Mouse (Mus musculus): Measurements from ENCODE around the gene Olfr547. TPM values are rescaled to one million over a fixed set of nuclear protein-coding genes. Genes with fewer than 3 reads are reported as not detected.

The Olfr547 gene
- polyA plus RNA-seq, 1 experiment from 2014 or later: not detected

DNA sequence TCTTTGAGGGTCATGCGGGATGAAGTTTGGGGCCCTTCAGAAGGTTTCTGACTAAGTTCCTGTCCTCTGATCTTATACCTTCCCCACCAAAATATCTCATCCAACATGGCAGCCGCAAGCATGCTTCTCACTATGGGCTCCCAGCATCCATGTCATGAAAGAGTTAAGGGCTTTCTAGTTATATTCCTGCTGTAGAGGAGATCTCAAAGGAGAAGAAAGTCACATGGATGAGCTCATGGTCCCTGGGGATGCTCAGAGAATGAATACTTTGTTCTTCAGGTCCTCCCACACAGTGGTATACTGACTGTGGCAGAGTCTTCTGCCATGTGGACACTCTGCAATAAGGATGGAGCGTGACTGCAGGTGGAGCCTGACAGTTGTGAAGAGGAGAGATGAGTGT is 15.0 kb downstream of the Olfr547 start, which contains the start of gene Olfr549:
Gene Olfr549 (plus strand): TSS at position 301 of the 400 bp plus-strand sequence.
- Histone ChIP-seq H3K9me3 (ENCODE audit: control insufficient read depth, low read length) (no peaks in the 10 kb centered on the region), H3K27ac (no peak within 1 kb of the TSS), H3K36me3 (replicated peaks; ENCODE audit: control insufficient read depth, insufficient read depth) (no peaks in the 10 kb centered on the region), H3K4me3 (replicated peaks; ENCODE audit: low read length) (no peak within 1 kb of the TSS), H3K9ac (no peak within 1 kb of the TSS), H3K27me3 (ENCODE audit: control insufficient read depth, insufficient read depth, low read length) (no peaks in the 10 kb centered on the region), H3K4me2 (replicated peaks) (no peak within 1 kb of the TSS), H3K4me1 (replicated peaks; ENCODE audit: control insufficient read depth, insufficient read depth, low read length) (no peaks in the 10 kb centered on the region)
- 89% methylated on average over 3 of the region's 3 CpGs for WGBS
- ATAC-seq (ENCODE audit: low FRiP score) (no peak), DNase-seq (ENCODE audit: low spot score) (no peak)

DNA sequence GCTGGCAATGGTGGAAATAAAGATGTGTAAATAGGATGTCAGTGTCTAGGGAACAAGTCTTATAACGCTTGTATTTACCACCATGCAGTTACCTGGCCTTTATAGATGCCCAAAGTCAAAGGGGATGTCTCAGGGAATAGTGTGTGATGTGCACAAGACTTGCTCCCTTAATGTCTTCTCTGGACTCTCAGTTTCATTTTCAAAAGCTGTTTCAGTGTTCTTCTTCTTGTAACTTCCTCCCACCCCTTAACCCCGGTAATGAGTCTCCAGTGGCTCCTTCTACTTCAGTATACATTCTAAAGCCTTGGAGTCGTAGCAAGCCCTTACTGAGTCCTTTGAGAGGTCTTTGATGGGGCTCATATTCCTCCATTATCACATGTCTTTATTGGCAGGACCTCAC is 18.7 kb downstream of the Olfr547 start:
- no peaks in the 10 kb centered on the region for H3K9me3 ChIP-seq (ENCODE audit: control insufficient read depth, low read length)
- H3K36me3 ChIP-seq (replicated peaks; ENCODE audit: control insufficient read depth, insufficient read depth): no peaks in the 10 kb centered on the region
- DNase-seq (ENCODE audit: low spot score) (no peak), ATAC-seq (ENCODE audit: low FRiP score) (no peak)
- no peak overlapping the region for H3K4me2 ChIP-seq (replicated peaks)
- H3K4me3 ChIP-seq (replicated peaks; ENCODE audit: low read length): no peak overlapping the region
- H3K27me3 ChIP-seq (ENCODE audit: control insufficient read depth, insufficient read depth, low read length): no peaks in the 10 kb centered on the region
- H3K9ac ChIP-seq: no peak overlapping the region
- H3K27ac ChIP-seq: no peak overlapping the region
- H3K4me1 ChIP-seq (replicated peaks; ENCODE audit: control insufficient read depth, insufficient read depth, low read length): no peaks in the 10 kb centered on the region
- 89% methylated on average over 3 of the region's 3 CpGs for WGBS

DNA sequence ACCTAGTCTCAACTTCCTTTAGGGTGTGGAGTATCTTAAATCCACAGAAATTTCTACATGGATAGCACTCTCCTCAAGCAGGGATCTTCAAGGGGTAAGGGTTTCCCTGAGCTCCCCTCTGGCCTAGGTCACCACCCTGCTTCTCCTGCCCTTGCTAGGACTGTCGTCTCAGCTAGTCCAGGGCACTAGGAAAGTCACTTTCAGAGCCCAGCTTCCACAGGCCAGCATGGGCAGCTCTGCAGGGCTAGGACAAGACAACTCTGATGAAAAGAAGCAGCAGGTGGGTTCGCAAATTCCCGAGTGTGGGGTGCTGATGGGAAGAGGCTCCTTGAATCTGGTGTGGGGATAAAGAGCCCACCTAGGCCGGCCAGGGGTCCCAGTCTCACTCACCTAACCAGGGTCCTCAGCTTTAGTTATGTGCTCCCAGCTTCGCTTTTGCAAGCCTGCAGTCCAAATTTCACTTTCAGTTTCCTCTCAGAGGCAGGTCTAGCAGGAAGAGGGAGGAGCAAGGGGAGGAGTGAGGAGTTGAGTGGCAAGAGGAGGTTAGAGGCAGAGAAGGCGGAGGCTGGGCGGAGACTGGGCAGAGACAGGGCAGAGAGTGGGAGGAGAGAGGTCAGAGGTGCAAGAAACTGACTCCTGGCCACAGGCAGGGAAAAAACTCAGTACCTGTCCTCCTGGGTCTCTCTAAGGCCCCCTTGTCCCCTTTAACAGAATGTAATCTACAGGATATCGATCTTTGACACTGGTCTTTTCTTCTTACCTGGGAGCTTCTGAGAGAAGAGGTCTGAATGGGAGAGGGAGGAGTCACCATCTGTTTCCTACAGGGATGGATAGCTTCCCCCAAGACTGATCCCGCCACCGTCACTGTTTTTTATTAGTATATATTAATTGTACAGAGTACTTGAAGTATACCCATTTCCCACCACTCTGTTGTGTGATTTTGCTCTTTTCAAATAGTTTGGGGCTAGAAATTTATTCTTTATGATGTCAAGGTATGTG is 30.7 kb downstream of the Olfr547 start, which contains the start of gene Trim21:
Gene Trim21 (minus strand): TSS at position 488 of the 999 bp plus-strand sequence.
- H3K4me3 ChIP-seq (replicated peaks; ENCODE audit: low read length): peak within 1 kb of the TSS; percentile 24
- 23% methylated on average over 10 of the region's 10 CpGs for WGBS
- no peaks in the 10 kb centered on the region for H3K36me3 ChIP-seq (replicated peaks; ENCODE audit: control insufficient read depth, insufficient read depth)
- H3K27me3 ChIP-seq (ENCODE audit: control insufficient read depth, insufficient read depth, low read length): no peaks in the 10 kb centered on the region
- DNase-seq (ENCODE audit: low spot score) (peak; percentile 26), ATAC-seq (ENCODE audit: low FRiP score) (peak; percentile 59; the same call in 1 of the 2 replicates)
- H3K9ac ChIP-seq: peak within 1 kb of the TSS; percentile 24; the same call in 1 of the 2 replicates
- H3K27ac ChIP-seq: no peak within 1 kb of the TSS
- H3K9me3 ChIP-seq (ENCODE audit: control insufficient read depth, low read length): no peaks in the 10 kb centered on the region
- peak within 1 kb of the TSS; percentile 39 for H3K4me2 ChIP-seq (replicated peaks)
- H3K4me1 ChIP-seq (replicated peaks; ENCODE audit: control insufficient read depth, insufficient read depth, low read length): no peaks in the 10 kb centered on the region

DNA sequence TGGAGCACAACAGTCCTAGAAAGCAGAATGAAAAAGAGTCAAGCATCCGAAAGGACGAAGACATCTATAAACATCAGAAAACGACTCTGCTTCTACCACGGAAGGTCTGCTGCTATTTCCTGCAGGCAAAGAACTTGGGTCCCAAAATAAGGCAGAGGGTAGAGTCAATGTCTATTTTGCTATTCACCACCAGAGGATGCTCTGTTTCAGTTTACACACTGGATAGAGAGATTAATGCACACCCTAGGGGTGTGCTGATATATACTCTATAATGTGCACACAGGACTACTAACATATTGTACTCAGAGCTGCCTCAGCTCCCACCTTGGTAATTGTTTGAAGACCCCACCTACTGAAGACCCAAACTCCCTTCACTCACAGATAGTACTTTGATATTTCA is 31.7 kb downstream of the Olfr547 start:
- H3K27ac ChIP-seq: no peak overlapping the region
- WGBS: 90% methylated on average over 4 of the region's 4 CpGs
- H3K4me1 ChIP-seq (replicated peaks; ENCODE audit: control insufficient read depth, insufficient read depth, low read length): no peaks in the 10 kb centered on the region
- no peak for DNase-seq (ENCODE audit: low spot score)
- no peak overlapping the region for H3K4me3 ChIP-seq (replicated peaks; ENCODE audit: low read length)
- H3K9me3 ChIP-seq (ENCODE audit: control insufficient read depth, low read length): no peaks in the 10 kb centered on the region
- no peaks in the 10 kb centered on the region for H3K27me3 ChIP-seq (ENCODE audit: control insufficient read depth, insufficient read depth, low read length)
- no peaks in the 10 kb centered on the region for H3K36me3 ChIP-seq (replicated peaks; ENCODE audit: control insufficient read depth, insufficient read depth)
- ATAC-seq (ENCODE audit: low FRiP score): no peak
- H3K4me2 ChIP-seq (replicated peaks): no peak overlapping the region
- no peak overlapping the region for H3K9ac ChIP-seq

DNA sequence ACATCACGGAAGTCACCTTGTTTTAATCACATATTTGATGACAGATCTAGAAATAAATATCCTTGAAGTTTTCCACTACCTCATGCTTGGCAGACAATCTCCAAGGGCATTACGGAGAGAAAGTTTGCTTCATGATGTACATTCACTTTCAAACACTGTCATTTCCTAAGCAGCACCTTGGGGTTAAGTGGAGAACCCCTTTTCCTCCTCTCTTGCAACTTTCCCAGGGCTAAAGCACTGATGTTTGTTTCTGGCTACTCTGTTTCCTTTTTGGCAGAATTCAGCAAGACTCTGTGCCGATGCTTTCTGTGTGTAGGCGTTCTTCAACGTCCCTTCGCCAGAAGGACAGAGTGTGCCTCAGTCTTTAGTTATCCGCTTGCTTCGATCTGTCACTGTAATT is 36.6 kb downstream of the Olfr547 start, which contains the start of gene Olfr550:
Gene Olfr550 (plus strand): TSS at position 301 of the 400 bp plus-strand sequence.
- H3K4me2 ChIP-seq (replicated peaks): no peak within 1 kb of the TSS
- H3K27me3 ChIP-seq (ENCODE audit: control insufficient read depth, insufficient read depth, low read length): no peaks in the 10 kb centered on the region
- no peak for ATAC-seq (ENCODE audit: low FRiP score)
- H3K9ac ChIP-seq: no peak within 1 kb of the TSS
- H3K4me1 ChIP-seq (replicated peaks; ENCODE audit: control insufficient read depth, insufficient read depth, low read length): no peaks in the 10 kb centered on the region
- WGBS: 95% methylated on average over 8 of the region's 8 CpGs
- H3K36me3 ChIP-seq (replicated peaks; ENCODE audit: control insufficient read depth, insufficient read depth): no peaks in the 10 kb centered on the region
- DNase-seq (ENCODE audit: low spot score): no peak
- H3K4me3 ChIP-seq (replicated peaks; ENCODE audit: low read length): no peak within 1 kb of the TSS
- no peak within 1 kb of the TSS for H3K27ac ChIP-seq
- no peaks in the 10 kb centered on the region for H3K9me3 ChIP-seq (ENCODE audit: control insufficient read depth, low read length)

DNA sequence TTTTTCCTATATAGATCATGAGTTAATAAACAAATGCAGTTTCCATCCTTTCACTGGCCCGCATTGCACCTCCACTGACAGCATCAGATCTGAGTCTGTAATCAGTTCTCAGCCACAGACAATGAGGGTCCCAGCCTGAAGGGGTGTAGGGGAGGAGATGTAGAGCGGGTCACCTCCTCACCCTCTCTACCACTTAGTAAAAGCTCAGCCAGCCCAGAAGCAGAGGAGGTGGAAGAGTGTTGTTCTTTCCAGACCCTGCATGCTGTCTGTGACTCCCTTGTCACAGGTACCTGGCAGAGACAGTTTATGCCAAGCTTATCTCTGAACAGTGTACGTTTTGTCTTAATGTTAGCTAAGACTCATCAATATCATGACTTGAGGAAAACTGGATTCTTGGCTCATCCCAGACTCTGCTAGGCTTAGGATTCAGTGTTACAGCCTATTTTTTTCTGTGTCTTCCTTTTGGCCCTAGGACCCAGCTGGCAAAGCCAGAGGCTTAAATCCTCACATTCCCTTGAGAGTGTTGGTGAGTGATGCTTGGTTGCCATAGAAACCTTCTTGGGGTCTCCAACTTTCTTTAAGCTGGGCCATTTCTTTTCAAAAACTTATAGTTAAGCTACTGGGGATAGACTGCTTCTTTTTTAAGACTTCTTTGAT is 38.8 kb downstream of the Olfr547 start:
- Histone ChIP-seq H3K4me2 (replicated peaks) (no peak overlapping the region), H3K9ac (no peak overlapping the region), H3K9me3 (ENCODE audit: control insufficient read depth, low read length) (no peaks in the 10 kb centered on the region), H3K36me3 (replicated peaks; ENCODE audit: control insufficient read depth, insufficient read depth) (no peaks in the 10 kb centered on the region), H3K4me1 (replicated peaks; ENCODE audit: control insufficient read depth, insufficient read depth, low read length) (no peaks in the 10 kb centered on the region), H3K27ac (no peak overlapping the region), H3K4me3 (replicated peaks; ENCODE audit: low read length) (no peak overlapping the region), H3K27me3 (ENCODE audit: control insufficient read depth, insufficient read depth, low read length) (no peaks in the 10 kb centered on the region)
- 60% methylated on average over 3 of the region's 3 CpGs for WGBS
- ATAC-seq (ENCODE audit: low FRiP score) (no peak), DNase-seq (ENCODE audit: low spot score) (no peak)

DNA sequence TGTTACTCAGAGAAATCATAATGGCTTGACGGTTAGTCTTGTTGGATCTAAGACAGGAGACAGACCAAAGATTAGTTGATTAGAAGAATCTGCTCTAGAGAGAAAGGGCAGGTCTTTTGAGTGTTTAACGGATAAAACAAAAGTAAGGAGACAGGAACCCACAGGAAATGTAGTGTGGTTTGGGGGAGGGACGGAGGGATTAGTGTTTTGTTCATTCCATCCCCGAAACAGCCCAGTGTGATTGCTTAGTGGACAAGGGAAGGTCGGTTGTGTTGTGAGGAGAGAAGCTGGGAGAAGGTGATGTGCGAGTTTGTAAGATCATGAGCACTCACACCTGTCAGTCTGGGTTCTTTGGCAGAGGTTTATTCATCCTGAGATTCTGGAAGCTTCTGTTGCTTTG is 41.4 kb downstream of the Olfr547 start:
- ATAC-seq (ENCODE audit: low FRiP score) (no peak), DNase-seq (ENCODE audit: low spot score) (no peak)
- Histone ChIP-seq H3K9ac (no peak overlapping the region), H3K4me1 (replicated peaks; ENCODE audit: control insufficient read depth, insufficient read depth, low read length) (no peaks in the 10 kb centered on the region), H3K27ac (no peak overlapping the region), H3K4me2 (replicated peaks) (no peak overlapping the region), H3K4me3 (replicated peaks; ENCODE audit: low read length) (no peak overlapping the region), H3K36me3 (replicated peaks; ENCODE audit: control insufficient read depth, insufficient read depth) (no peaks in the 10 kb centered on the region), H3K9me3 (ENCODE audit: control insufficient read depth, low read length) (no peaks in the 10 kb centered on the region), H3K27me3 (ENCODE audit: control insufficient read depth, insufficient read depth, low read length) (no peaks in the 10 kb centered on the region)
- 83% methylated on average over 6 of the region's 6 CpGs for WGBS
